Mouse (Mus musculus) embryonic facial prominence, embryonic 12.5 days (tissue): ENCODE measurements around the gene Mapre1. TPM values are rescaled to one million over a fixed set of nuclear protein-coding genes. Genes with fewer than 3 reads are reported as not detected.

Experiments
- ATAC-seq: fragments of 200-750 bp; cut with Nextera tagmentation; 2 replicates; pipeline ENCODE4 v1.8.0; 2017; ENCODE audit not compliant: insufficient number of reproducible peaks, insufficient read depth, low FRiP score, low TSS enrichment
- H3K27ac ChIP-seq: fragments of 300-500 bp; sonication (generic); 2 replicates; pipeline ENCODE4 v1.5.1; 2016; ENCODE audit warnings: mild to moderate bottlenecking
- H3K27me3 ChIP-seq: fragments of 300-500 bp; sonication (generic); 2 replicates; pipeline ENCODE4 v1.6.1; 2016; ENCODE audit warnings: mild to moderate bottlenecking, moderate library complexity
- H3K36me3 ChIP-seq: fragments of 300-500 bp; sonication (generic); 2 replicates; pipeline ENCODE4 v1.6.1; 2016; ENCODE audit warnings: mild to moderate bottlenecking
- H3K4me1 ChIP-seq: fragments of 300-500 bp; sonication (generic); 2 replicates; pipeline ENCODE4 v1.6.1; 2016
- H3K4me2 ChIP-seq: fragments of 300-500 bp; sonication (generic); replicated peaks from 2 replicates; pipeline ENCODE4 v1.6.1; 2016; ENCODE audit warnings: mild to moderate bottlenecking, moderate library complexity
- H3K4me3 ChIP-seq: fragments of 300-500 bp; sonication (generic); 2 replicates; pipeline ENCODE4 v1.5.1; 2016; ENCODE audit warnings: mild to moderate bottlenecking
- H3K9ac ChIP-seq: fragments of 300-500 bp; sonication (generic); 2 replicates; pipeline ENCODE4 v1.6.1; 2016; ENCODE audit warnings: mild to moderate bottlenecking, moderate library complexity
- H3K9me3 ChIP-seq: fragments of 300-500 bp; sonication (generic); 2 replicates; pipeline ENCODE4 v1.6.1; 2016; ENCODE audit warnings: mild to moderate bottlenecking, moderate library complexity
- WGBS: fragments of 180-500 bp; shearing (Covaris S2); methylation state at CpG from one replicate; pipeline ENCODE4 v1.1.7; 2016; 5-methylcytosine and 5-hydroxymethylcytosine counted together
- polyA plus RNA-seq: library from polyadenylated mRNA; unstranded; fragments of >200 nt; fragmentation: Nextera tagmentation; extraction: Ambion mirVana; gene quantifications from 2 replicates; pipeline ENCODE4 v1.2.1, GENCODE M21; 2016

The Mapre1 gene
- polyA plus RNA-seq, 1 experiment from 2014 or later, result 284 TPM

GRCm38 (mm10) chr2:153724871-153725270 lies 16.2 kb upstream of the Mapre1 start:
- H3K9me3 ChIP-seq, result no peaks in the 10 kb centered on the region
- H3K36me3 ChIP-seq, result no peaks in the 10 kb centered on the region
- no peak for ATAC-seq
- H3K4me2 ChIP-seq, result no peak overlapping the region
- no peak overlapping the region for H3K4me3 ChIP-seq
- WGBS, result 77% methylated on average over 2 of the region's 2 CpGs
- no peaks in the 10 kb centered on the region for H3K4me1 ChIP-seq
- no peaks in the 10 kb centered on the region for H3K27me3 ChIP-seq
- no peak overlapping the region for H3K9ac ChIP-seq
- no peak overlapping the region for H3K27ac ChIP-seq

- 87% methylated on average over 4 of the region's 4 CpGs for WGBS
- Histone ChIP-seq H3K9me3 (no peaks in the 10 kb centered on the region), H3K27ac (no peak overlapping the region), H3K4me3 (no peak overlapping the region), H3K36me3 (no peaks in the 10 kb centered on the region), H3K27me3 (no peaks in the 10 kb centered on the region), H3K4me2 (no peak overlapping the region), H3K4me1 (no peaks in the 10 kb centered on the region), H3K9ac (no peak overlapping the region)
- no peak for ATAC-seq
Measured at GRCm38 (mm10) chr2:153725291-153725690, 15.8 kb upstream of the Mapre1 start.

- Histone ChIP-seq H3K9me3 (no peaks in the 10 kb centered on the region), H3K4me2 (no peak overlapping the region), H3K4me1 (no peaks in the 10 kb centered on the region), H3K9ac (no peak overlapping the region), H3K27me3 (no peaks in the 10 kb centered on the region), H3K27ac (no peak overlapping the region), H3K4me3 (no peak overlapping the region), H3K36me3 (no peaks in the 10 kb centered on the region)
- WGBS, result 77% methylated on average over 4 of the region's 4 CpGs
- ATAC-seq, result no peak
Measured at GRCm38 (mm10) chr2:153734033-153734432, 7.0 kb upstream of the Mapre1 start.

- no peaks in the 10 kb centered on the region for H3K9me3 ChIP-seq
- peak overlapping the region; percentile 92 for H3K27ac ChIP-seq
- no peaks in the 10 kb centered on the region for H3K27me3 ChIP-seq
- H3K4me3 ChIP-seq, result peak overlapping the region; percentile 83
- WGBS, result under 1% methylated on average over 42 of the region's 56 CpGs
- H3K9ac ChIP-seq, result peak overlapping the region; percentile 93
- H3K4me1 ChIP-seq, result peaks cover 40% of the 10 kb centered on the region
- H3K4me2 ChIP-seq, result peak overlapping the region; percentile 69
- peaks cover 4% of the 10 kb centered on the region for H3K36me3 ChIP-seq
- ATAC-seq, result peak; percentile 82
Measured at GRCm38 (mm10) chr2:153741437-153742065, 477 bp downstream of the Mapre1 start.

GRCm38 (mm10) chr2:153747994-153748393 lies 6.9 kb downstream of the Mapre1 start:
- ATAC-seq, result no peak
- H3K4me2 ChIP-seq, result no peak overlapping the region
- no peaks in the 10 kb centered on the region for H3K27me3 ChIP-seq
- no peak overlapping the region for H3K4me3 ChIP-seq
- peaks cover 30% of the 10 kb centered on the region for H3K36me3 ChIP-seq
- H3K27ac ChIP-seq, result no peak overlapping the region
- H3K9ac ChIP-seq, result no peak overlapping the region
- H3K4me1 ChIP-seq, result peaks cover 25% of the 10 kb centered on the region
- no peaks in the 10 kb centered on the region for H3K9me3 ChIP-seq

- H3K4me1 ChIP-seq, result peaks cover 8% of the 10 kb centered on the region
- H3K27ac ChIP-seq, result no peak overlapping the region
- 88% methylated on average over 2 of the region's 2 CpGs for WGBS
- no peaks in the 10 kb centered on the region for H3K27me3 ChIP-seq
- H3K9me3 ChIP-seq, result no peaks in the 10 kb centered on the region
- H3K36me3 ChIP-seq, result peaks cover 30% of the 10 kb centered on the region
- no peak overlapping the region for H3K9ac ChIP-seq
- no peak overlapping the region for H3K4me3 ChIP-seq
- ATAC-seq, result no peak
- H3K4me2 ChIP-seq, result no peak overlapping the region
Measured at GRCm38 (mm10) chr2:153750363-153750762, 9.3 kb downstream of the Mapre1 start.

GRCm38 (mm10) chr2:153762121-153762520 lies 21.0 kb downstream of the Mapre1 start:
- H3K4me3 ChIP-seq, result no peak overlapping the region
- H3K27me3 ChIP-seq, result no peaks in the 10 kb centered on the region
- no peak overlapping the region for H3K4me2 ChIP-seq
- no peak overlapping the region for H3K27ac ChIP-seq
- H3K9me3 ChIP-seq, result no peaks in the 10 kb centered on the region
- 92% methylated on average over 5 of the region's 5 CpGs for WGBS
- no peak overlapping the region for H3K9ac ChIP-seq
- peaks cover 89% of the 10 kb centered on the region for H3K36me3 ChIP-seq
- ATAC-seq, result no peak
- H3K4me1 ChIP-seq, result no peaks in the 10 kb centered on the region

- no peaks in the 10 kb centered on the region for H3K9me3 ChIP-seq
- H3K27ac ChIP-seq, result no peak overlapping the region
- no peaks in the 10 kb centered on the region for H3K4me1 ChIP-seq
- WGBS, result 54% methylated on average over 6 of the region's 6 CpGs
- H3K9ac ChIP-seq, result no peak overlapping the region
- ATAC-seq, result no peak
- no peaks in the 10 kb centered on the region for H3K27me3 ChIP-seq
- H3K4me3 ChIP-seq, result no peak overlapping the region
- no peak overlapping the region for H3K4me2 ChIP-seq
- H3K36me3 ChIP-seq, result peaks cover 66% of the 10 kb centered on the region
Measured at GRCm38 (mm10) chr2:153767484-153767883, 26.4 kb downstream of the Mapre1 start.

GRCm38 (mm10) chr2:153768881-153769280 lies 27.8 kb downstream of the Mapre1 start:
- H3K36me3 ChIP-seq, result peaks cover 65% of the 10 kb centered on the region

GRCm38 (mm10) chr2:153772950-153773349 lies 31.9 kb downstream of the Mapre1 start:
- ATAC-seq, result no peak
- Histone ChIP-seq H3K4me3 (no peak overlapping the region), H3K27ac (no peak overlapping the region), H3K9me3 (no peaks in the 10 kb centered on the region), H3K4me1 (no peaks in the 10 kb centered on the region), H3K4me2 (no peak overlapping the region), H3K27me3 (no peaks in the 10 kb centered on the region), H3K9ac (no peak overlapping the region), H3K36me3 (peaks cover 38% of the 10 kb centered on the region)
- 95% methylated on average over 4 of the region's 4 CpGs for WGBS

More at GRCm38 (mm10) chr2:153768881-153769280, 27.8 kb downstream of the Mapre1 start:
- ATAC-seq, result no peak
- H3K27ac ChIP-seq, result no peak overlapping the region
- 78% methylated on average over 2 of the region's 2 CpGs for WGBS
- no peak overlapping the region for H3K4me2 ChIP-seq
- H3K4me1 ChIP-seq, result no peaks in the 10 kb centered on the region
- H3K9me3 ChIP-seq, result no peaks in the 10 kb centered on the region
- no peaks in the 10 kb centered on the region for H3K27me3 ChIP-seq
- H3K9ac ChIP-seq, result no peak overlapping the region
- no peak overlapping the region for H3K4me3 ChIP-seq

GRCm38 (mm10) chr2:153775472-153775871 lies 34.4 kb downstream of the Mapre1 start:
- Histone ChIP-seq H3K27me3 (no peaks in the 10 kb centered on the region), H3K9me3 (no peaks in the 10 kb centered on the region), H3K36me3 (peaks cover 33% of the 10 kb centered on the region), H3K27ac (no peak overlapping the region), H3K9ac (no peak overlapping the region), H3K4me2 (no peak overlapping the region), H3K4me3 (no peak overlapping the region), H3K4me1 (peaks cover 6% of the 10 kb centered on the region; the same call in 1 of the 2 replicates)
- WGBS, result 93% methylated on average over 4 of the region's 4 CpGs
- no peak for ATAC-seq

GRCm38 (mm10) chr2:153778638-153779362 lies 37.7 kb downstream of the Mapre1 start:
- H3K27me3 ChIP-seq, result no peaks in the 10 kb centered on the region
- ATAC-seq, result peak; percentile 83; the same call in 1 of the 2 replicates
- H3K4me1 ChIP-seq, result peaks cover 6% of the 10 kb centered on the region; the same call in 1 of the 2 replicates
- H3K4me2 ChIP-seq, result peak overlapping the region; percentile 65
- no peaks in the 10 kb centered on the region for H3K9me3 ChIP-seq
- H3K4me3 ChIP-seq, result peak overlapping the region; percentile 28
- WGBS, result 11% methylated on average over 24 of the region's 24 CpGs
- peak overlapping the region; percentile 41; the same call in 1 of the 2 replicates for H3K9ac ChIP-seq
- 0 out of 2 replicates have a peak, but pooled peaks cover 6% of the 10 kb centered on the region for H3K36me3 ChIP-seq
- H3K27ac ChIP-seq, result no peak overlapping the region
